Mouse (Mus musculus) CH12.LX (cell line): ENCODE data around the gene Edem2. TPM values are rescaled to one million over a fixed set of nuclear protein-coding genes. Genes with fewer than 3 reads are reported as not detected.

ENCODE experiments used
- DNase-seq: peaks from one replicate; pipeline ENCODE4 v3.0.0-alpha.2; 2013; ENCODE audit errors: extremely low read depth
- H3K27ac ChIP-seq: 2 replicates; pipeline ENCODE4 v1.5.1; 2012; ENCODE audit warnings: low read depth, mild to moderate bottlenecking, control low read depth, moderate library complexity; ENCODE audit not compliant: insufficient read depth
- H3K27me3 ChIP-seq: replicated peaks from 2 replicates; pipeline ENCODE3; 2012; ENCODE audit warnings: inconsistent platforms
- H3K36me3 ChIP-seq, 2 experiments: replicated peaks in 1 of 2; 2 replicates each; pipeline versions ENCODE3 to v1.6.1; 2012; ENCODE audit warnings: inconsistent platforms in 1 of 2, low read length in 1 of 2, mild to moderate bottlenecking in 1 of 2, mixed read lengths in 1 of 2, moderate library complexity in 1 of 2; ENCODE audit not compliant: control insufficient read depth in 1 of 2, insufficient read depth in 1 of 2
- H3K4me1 ChIP-seq, 2 experiments: 2 replicates each; pipeline ENCODE4 v1.6.1; 2012; ENCODE audit warnings: inconsistent platforms in 1 of 2, moderate library complexity in 1 of 2; ENCODE audit not compliant: insufficient read depth in 2 of 2, control insufficient read depth in 1 of 2
- H3K4me2 ChIP-seq: 2 replicates; pipeline ENCODE4 v1.6.1; 2012; ENCODE audit warnings: low read depth, mild to moderate bottlenecking, control low read depth; ENCODE audit not compliant: poor library complexity, insufficient read depth, severe bottlenecking
- H3K4me3 ChIP-seq, 3 experiments: fragments of 150-350 bp in 1 of 3; sonication (generic) in 1 of 3; replicated peaks in 1 of 3; 2 replicates each; pipeline versions ENCODE3 to v1.5.1; 2011 to 2012; ENCODE audit warnings: low read depth in 2 of 3, low read length in 2 of 3, mild to moderate bottlenecking in 2 of 3, moderate library complexity in 2 of 3, control low read depth in 1 of 3, improper control_type of control experiment in 1 of 3, inconsistent platforms in 1 of 3, mixed read lengths in 1 of 3; ENCODE audit not compliant: poor library complexity in 1 of 3
- H3K79me2 ChIP-seq: replicated peaks from 2 replicates; pipeline ENCODE4 v1.6.1; 2012; ENCODE audit warnings: mild to moderate bottlenecking, moderate library complexity; ENCODE audit not compliant: control insufficient read depth, poor library complexity, insufficient read depth, severe bottlenecking; ENCODE audit errors: extremely low read depth
- H3K9ac ChIP-seq: 2 replicates; pipeline ENCODE4 v1.6.1; 2012; ENCODE audit warnings: low read depth, mild to moderate bottlenecking, control low read depth, moderate library complexity; ENCODE audit not compliant: insufficient read depth
- H3K9me3 ChIP-seq: replicated peaks from 2 replicates; pipeline ENCODE3; 2012; ENCODE audit warnings: low read length, inconsistent platforms, mixed read lengths
- CHD1 ChIP-seq: IDR thresholded peaks from 2 replicates; pipeline ENCODE4 v1.6.1; 2012; ENCODE audit warnings: low read depth, low read length, improper control_type of control experiment, inconsistent platforms
- CHD2 ChIP-seq: IDR thresholded peaks from 2 replicates; pipeline ENCODE4 v1.6.1; 2011; ENCODE audit warnings: low read length, improper control_type of control experiment
- CTCF ChIP-seq, 2 experiments: IDR thresholded peaks in 1 of 2; conservative IDR thresholded peaks in 1 of 2; 2 replicates each; pipeline ENCODE4 v1.5.1; 2011 to 2012; ENCODE audit warnings: low read depth in 2 of 2, low read length in 2 of 2, improper control_type of control experiment in 1 of 2, inconsistent platforms in 1 of 2, mild to moderate bottlenecking in 1 of 2, moderate library complexity in 1 of 2
- EP300 ChIP-seq: IDR thresholded peaks from 2 replicates; pipeline ENCODE4 v1.6.1; 2011; ENCODE audit warnings: low read length, improper control_type of control experiment
- ETS1 ChIP-seq: conservative IDR thresholded peaks from 2 replicates; pipeline ENCODE4 v1.6.1; 2012; ENCODE audit warnings: low read depth, mild to moderate bottlenecking, inconsistent platforms, low read length, improper control_type of control experiment, moderate library complexity
- GABPA ChIP-seq: IDR thresholded peaks from 2 replicates; pipeline ENCODE4 v1.6.1; 2012; ENCODE audit warnings: low read depth, low read length, improper control_type of control experiment, inconsistent platforms; ENCODE audit not compliant: insufficient replicate concordance
- HCFC1 ChIP-seq: IDR thresholded peaks from 2 replicates; pipeline ENCODE4 v1.6.1; 2012; ENCODE audit warnings: low read depth, mild to moderate bottlenecking, inconsistent platforms, low read length, improper control_type of control experiment
- IRF4 ChIP-seq: IDR thresholded peaks from 2 replicates; pipeline ENCODE4 v1.6.1; 2014; ENCODE audit warnings: low read depth, mild to moderate bottlenecking, inconsistent platforms, low read length, improper control_type of control experiment
- JUN ChIP-seq: IDR thresholded peaks from 2 replicates; pipeline ENCODE4 v1.6.1; 2011; ENCODE audit warnings: low read depth, mild to moderate bottlenecking, low read length, improper control_type of control experiment, moderate library complexity; ENCODE audit not compliant: insufficient read depth
- MAFK ChIP-seq: IDR thresholded peaks from 2 replicates; pipeline ENCODE4 v1.6.1; 2011; ENCODE audit warnings: low read length, improper control_type of control experiment; ENCODE audit not compliant: insufficient replicate concordance
- MAX ChIP-seq: IDR thresholded peaks from 2 replicates; pipeline ENCODE4 v1.6.1; 2011; ENCODE audit warnings: low read length, improper control_type of control experiment
- MXI1 ChIP-seq: IDR thresholded peaks from 2 replicates; pipeline ENCODE4 v1.6.1; 2011; ENCODE audit warnings: mild to moderate bottlenecking, low read depth, low read length, improper control_type of control experiment
- MYC ChIP-seq: IDR thresholded peaks from 2 replicates; pipeline ENCODE4 v1.6.1; 2011; ENCODE audit warnings: low read depth, mild to moderate bottlenecking, improper control_type of control experiment, low read length
- NELFE ChIP-seq: IDR thresholded peaks from 2 replicates; pipeline ENCODE4 v1.6.1; 2011; ENCODE audit warnings: low read depth, low read length, improper control_type of control experiment
- PAX5 ChIP-seq: IDR thresholded peaks from 2 replicates; pipeline ENCODE4 v1.6.1; 2012; ENCODE audit warnings: low read length, inconsistent platforms, mixed read lengths
- POLR2AphosphoS2 ChIP-seq: IDR thresholded peaks from 2 replicates; pipeline ENCODE4 v1.6.1; 2011; ENCODE audit warnings: low read depth, low read length, improper control_type of control experiment
- RCOR1 ChIP-seq: conservative IDR thresholded peaks from 2 replicates; pipeline ENCODE4 v1.6.1; 2012; ENCODE audit warnings: low read depth, mild to moderate bottlenecking, inconsistent platforms, low read length, improper control_type of control experiment
- SIN3A ChIP-seq: IDR thresholded peaks from 2 replicates; pipeline ENCODE4 v1.6.1; 2012; ENCODE audit warnings: low read length, improper control_type of control experiment, inconsistent platforms
- SMC3 ChIP-seq: IDR thresholded peaks from 2 replicates; pipeline ENCODE4 v1.6.1; 2011; ENCODE audit warnings: low read depth, low read length, improper control_type of control experiment
- TBP ChIP-seq: conservative IDR thresholded peaks from 2 replicates; pipeline ENCODE4 v1.6.1; 2011; ENCODE audit warnings: low read depth, low read length, improper control_type of control experiment
- UBTF ChIP-seq: IDR thresholded peaks from 2 replicates; pipeline ENCODE4 v1.6.1; 2012; ENCODE audit warnings: low read depth, mild to moderate bottlenecking, inconsistent platforms, low read length, improper control_type of control experiment, moderate library complexity
- USF1 ChIP-seq: IDR thresholded peaks from 2 replicates; pipeline ENCODE4 v1.6.1; 2014; ENCODE audit warnings: low read depth, mild to moderate bottlenecking, inconsistent platforms, low read length, improper control_type of control experiment
- USF2 ChIP-seq: conservative IDR thresholded peaks from 2 replicates; pipeline ENCODE4 v1.6.1; 2011; ENCODE audit warnings: low read depth, low read length, improper control_type of control experiment
- ZKSCAN1 ChIP-seq: IDR thresholded peaks from 2 replicates; pipeline ENCODE4 v1.6.1; 2012; ENCODE audit warnings: low read depth, inconsistent platforms, low read length, improper control_type of control experiment, borderline replicate concordance
- ZMIZ1 ChIP-seq: IDR thresholded peaks from 2 replicates; pipeline ENCODE4 v1.6.1; 2012; ENCODE audit warnings: low read depth, mild to moderate bottlenecking, inconsistent platforms, low read length, improper control_type of control experiment
- ZNF384 ChIP-seq: IDR thresholded peaks from 2 replicates; pipeline ENCODE4 v1.6.1; 2012; ENCODE audit warnings: low read depth, low read length, improper control_type of control experiment, inconsistent platforms
- dilution Hi-C: fragments of 300-500 bp; cut with MboI; formaldehyde crosslinking; loops from 2 replicates; pipeline ENCODE4 v1.14.3; 2020; ENCODE audit warnings: low sequenced_read_pairs; ENCODE audit not compliant: extremely low pct_unique_long_range_greater_than_20kb, extremely low pct_ligation_motif_present
- in situ Hi-C: fragments of 300-500 bp; cut with MboI; formaldehyde crosslinking; loops from 3 replicates; pipeline ENCODE4 v1.14.3; 2019; ENCODE audit warnings: low sequenced_read_pairs, low pct_ligation_motif_present, low pct_unique_long_range_greater_than_20kb, mixed read lengths
- polyA plus RNA-seq: library from polyadenylated mRNA; unstranded; fragments of >175 nt; gene quantifications from 2 replicates; pipeline ENCODE4 v1.2.1, GENCODE M21; 2012; ENCODE audit warnings: low read depth; ENCODE audit not compliant: insufficient read length
- total RNA-seq, 2 experiments: library from RNA; depleted of rRNA; stranded (reverse); fragments of 300-350 nt in 1 of 2; fragments of >200 nt in 1 of 2; gene quantifications; 2 replicates each; pipeline ENCODE4 v1.2.3; 2012 to 2014

Edem2 gene
- total and polyA plus RNA-seq, 3 experiments: 42.5 to 71.8 (median 48.7) TPM

DNA sequence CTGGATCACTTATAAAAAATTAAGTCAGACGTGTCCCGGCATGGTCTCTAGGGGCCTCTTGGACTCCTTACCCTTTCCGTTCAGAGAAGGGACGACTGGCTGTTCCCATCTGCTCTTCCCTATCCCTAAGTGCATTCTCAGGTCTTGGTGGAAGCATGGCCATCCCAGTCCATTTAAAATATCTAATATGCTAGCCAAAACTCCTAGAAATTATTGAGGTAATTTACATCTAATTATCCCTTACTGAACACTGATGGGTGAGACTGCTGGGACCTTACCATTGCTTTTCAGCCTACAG is 48.4 kb upstream of the Edem2 start:
- H3K9me3 ChIP-seq: peaks cover 5% of the 10 kb centered on the region
- no peak for DNase-seq
- H3K9ac ChIP-seq: no peak overlapping the region
- H3K4me1 ChIP-seq: peaks cover 5 to 6% of the 10 kb centered on the region in 2 experiments
- TF ChIP-seq EP300 (no peak), JUN (no peak), SIN3A (no peak), MXI1 (no peak), SMC3 (no peak), USF1 (no peak), CHD2 (no peak), MAFK (no peak), ZKSCAN1 (no peak), POLR2AphosphoS2 (no peak), ZMIZ1 (no peak), MYC (no peak), HCFC1 (no peak), NELFE (no peak), PAX5 (no peak), IRF4 (no peak), TBP (no peak), MAX (no peak), RCOR1 (no peak)
- no peaks in the 10 kb centered on the region for H3K36me3 ChIP-seq
- no peak overlapping the region for H3K4me3 ChIP-seq
- in situ Hi-C loops: no loop called here
- dilution Hi-C loops: no loop called here
- H3K79me2 ChIP-seq: no peaks in the 10 kb centered on the region
- peaks cover 65% of the 10 kb centered on the region for H3K27me3 ChIP-seq
- H3K27ac ChIP-seq: no peak overlapping the region
- H3K4me2 ChIP-seq: no peak overlapping the region

DNA sequence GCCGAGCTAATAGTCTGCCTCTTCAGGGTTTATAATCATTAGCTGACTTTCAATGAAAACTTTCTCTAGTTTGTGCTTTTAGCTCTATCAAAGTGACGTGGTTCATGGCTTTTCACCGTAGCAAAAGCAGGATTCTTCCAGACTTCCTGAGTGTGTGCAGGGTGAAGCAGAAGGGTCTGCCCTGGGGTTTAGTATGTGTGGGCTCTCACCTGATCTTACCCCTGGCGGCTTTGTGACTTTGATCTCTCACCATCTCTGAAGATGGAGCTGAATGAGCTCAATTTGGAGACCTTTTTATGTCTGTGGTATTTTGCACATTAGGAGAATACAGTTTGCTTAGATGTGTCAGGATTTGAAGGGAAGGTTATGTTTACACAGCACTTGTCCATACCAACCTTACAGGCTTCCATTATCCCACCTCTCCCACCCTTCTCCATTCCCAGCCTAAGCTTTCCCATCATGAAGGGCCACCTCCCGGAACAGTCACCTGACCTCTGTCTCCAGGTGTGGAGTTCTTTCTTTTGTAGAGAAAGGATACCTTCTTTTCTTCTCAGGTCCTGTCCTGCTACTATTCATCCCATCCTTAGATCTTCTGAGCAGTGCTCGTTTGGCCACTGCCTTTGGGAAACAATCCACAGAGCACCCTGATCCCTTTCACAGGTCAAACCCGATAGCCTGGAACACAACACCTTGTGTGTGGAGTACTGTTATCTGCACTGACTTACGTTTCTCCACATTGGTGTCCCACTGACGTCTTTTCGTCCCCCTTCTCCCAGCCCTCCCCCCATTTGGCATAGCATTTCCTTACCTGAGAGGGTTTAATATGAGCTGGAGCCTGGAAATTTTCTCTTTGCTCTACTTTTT is 47.8 kb upstream of the Edem2 start:
- H3K4me1 ChIP-seq: peaks cover 5 to 6% of the 10 kb centered on the region in 2 experiments
- H3K27me3 ChIP-seq: peaks cover 68% of the 10 kb centered on the region
- dilution Hi-C loops: no loop called here
- in situ Hi-C loops: no loop called here
- H3K27ac ChIP-seq: no peak overlapping the region
- H3K4me3 ChIP-seq: no peak overlapping the region
- H3K4me2 ChIP-seq: no peak overlapping the region
- no peak overlapping the region for H3K9ac ChIP-seq
- H3K36me3 ChIP-seq: no peaks in the 10 kb centered on the region
- TF ChIP-seq GABPA: no peak
- no peak for TF ChIP-seq CHD1
- no peak for TF ChIP-seq JUN
- TF ChIP-seq PAX5: no peak
- no peak for TF ChIP-seq UBTF
- no peak for TF ChIP-seq ZMIZ1
- TF ChIP-seq SMC3: no peak
- TF ChIP-seq USF2: no peak
- no peak for TF ChIP-seq POLR2AphosphoS2
- no peak for TF ChIP-seq IRF4
- no peak for TF ChIP-seq ZKSCAN1
- TF ChIP-seq ZNF384: no peak
- no peak for TF ChIP-seq CTCF (conservative IDR thresholded peaks at IDR 0.05 in 1 of 2, IDR thresholded peaks at IDR 0.05 in 1 of 2; ENCODE audit: low read depth in 2 of 2, low read length in 2 of 2)
- no peak for TF ChIP-seq ETS1
- no peak for TF ChIP-seq MXI1
- DNase-seq: no peak
- peaks cover 5% of the 10 kb centered on the region for H3K9me3 ChIP-seq
- H3K79me2 ChIP-seq: no peaks in the 10 kb centered on the region
